Mouse (Mus musculus): Measurements from ENCODE around the gene Gm906.
"Not testable (repeated sequence)": the region's sequence is repeated elsewhere in the genome, so short reads cannot be mapped to it uniquely, and the experiment has no call there.

The Gm906 gene

GRCm38 (mm10) chr13:50250208-50250607 lies at the start of gene Gm906:
Gm906 (minus strand) TSS chr13:50250308.
- DNase-seq, result not testable (repeated sequence)

DNA sequence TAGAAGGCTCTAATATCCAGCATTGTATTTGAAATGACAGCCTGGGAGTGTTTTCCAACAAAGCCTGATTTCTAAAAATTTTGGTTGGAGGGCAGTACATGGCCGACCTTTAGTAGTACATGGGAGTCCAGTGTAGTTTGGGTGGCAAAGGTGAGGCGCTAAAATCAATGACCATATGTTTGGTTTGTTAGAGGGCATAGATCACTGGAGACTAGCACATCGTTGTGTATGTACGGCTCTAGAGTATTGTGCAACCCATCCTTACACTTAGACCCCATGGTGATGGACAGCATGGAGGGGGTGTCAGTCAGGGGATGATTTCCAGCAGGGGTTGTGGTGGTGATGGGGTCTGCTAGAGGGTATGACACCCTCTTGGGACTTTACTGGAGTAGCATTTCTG lies 33.2 kb upstream of the Gm906 start:
- DNase-seq, result not testable (repeated sequence)

DNA sequence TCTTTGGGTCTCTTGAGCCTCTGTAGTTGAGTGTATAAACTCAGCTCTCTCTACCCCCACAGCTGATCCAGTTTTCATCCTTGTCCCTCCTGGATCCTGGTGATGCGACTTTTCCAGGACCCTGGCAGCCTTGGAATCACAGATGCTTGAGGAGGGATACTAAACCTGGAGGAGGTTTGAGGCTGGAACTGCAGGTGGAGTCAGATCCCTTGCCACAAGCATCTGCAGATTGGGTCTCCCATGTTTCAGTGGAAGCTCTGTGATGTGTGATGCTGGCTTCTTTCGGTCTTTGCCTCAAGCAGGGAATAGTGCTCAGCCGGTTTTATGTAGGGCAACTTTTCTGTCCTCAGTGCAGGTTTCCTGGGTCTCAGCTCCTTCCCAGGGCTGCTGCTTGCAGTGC lies 13.6 kb downstream of the Gm906 start:
- DNase-seq, result no peak

DNA sequence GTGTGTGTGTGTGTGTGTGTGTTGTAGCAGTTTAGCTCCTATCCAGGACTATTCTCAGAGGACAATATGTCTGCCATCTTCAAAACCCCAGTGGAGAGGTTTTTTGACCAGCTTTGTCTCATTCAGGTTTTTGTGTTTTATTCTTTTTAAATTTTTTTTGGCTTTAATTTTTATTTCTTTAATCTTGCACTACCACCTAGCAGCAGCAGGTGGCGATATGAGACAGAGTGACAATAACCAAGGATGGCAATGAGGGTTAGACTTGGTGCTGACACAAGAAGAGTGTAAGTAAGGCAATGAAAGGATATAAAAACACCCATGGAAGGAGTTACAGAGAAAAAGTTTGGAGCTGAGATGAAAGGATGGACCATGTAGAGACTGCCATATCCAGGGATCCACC lies 38.3 kb downstream of the Gm906 start:
- not testable (repeated sequence) for DNase-seq

GRCm38 (mm10) chr13:50210191-50210590 lies 39.9 kb downstream of the Gm906 start:
- not testable (repeated sequence) for DNase-seq

GRCm38 (mm10) chr13:50209651-50210050 lies 40.5 kb downstream of the Gm906 start:
- DNase-seq, result not testable (repeated sequence)

- DNase-seq, result no peak
These were observed 42.1 kb downstream of the Gm906 start for GRCm38 (mm10) chr13:50207966-50208365.

DNA sequence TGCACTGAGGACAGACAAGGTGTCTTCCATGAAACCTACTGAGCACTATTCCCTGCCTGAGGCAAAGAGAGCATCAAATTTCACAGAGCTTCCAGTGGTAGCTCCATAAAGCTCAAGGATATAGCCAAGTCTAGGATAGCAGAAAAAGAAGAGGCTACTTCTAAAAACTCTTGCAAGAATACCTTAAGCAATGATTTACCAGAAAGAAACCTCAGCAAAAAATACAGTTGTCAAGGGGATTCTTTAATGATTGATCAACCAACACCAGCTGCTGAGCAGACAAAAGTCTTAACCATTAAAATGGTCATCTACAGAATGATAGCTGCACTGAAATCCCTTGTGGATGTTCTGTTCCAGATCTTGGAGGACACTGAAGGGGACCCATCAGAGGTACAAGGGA lies 53.3 kb downstream of the Gm906 start:
- DNase-seq, result not testable (repeated sequence)
